ENCODE assay signal across 9 mouse cellular contexts in genomic region chr12:30578019-30578418, GRCm38 (mm10). TPM values are rescaled to one million over a fixed set of nuclear protein-coding genes. Genes with fewer than 3 reads are reported as not detected.
DNase-seq lines count a peak whose midpoint lies in the region; ATAC-seq and TF ChIP-seq lines count a peak whose summit lies in the region.
"Had no signal": no experiment of that assay in that cellular context is flagged by ENCODE, and none has a peak within 500 bp of the region (broad histone marks: within the 10 kb centered on the region; RNA-seq: fewer than 3 reads in every experiment).

No protein-coding gene starts in this region.

- no peaks in the 10 kb centered on the region for H3K9me3 ChIP-seq in E14TG2a.4 (ENCODE audit: low read length)
- no peaks in the 10 kb centered on the region for H3K9me3 ChIP-seq in kidney, embryonic 15.5 days (replicated peaks)
- H3K9me3 ChIP-seq: hindbrain, embryonic 15.5 days had no signal

- H3K27ac ChIP-seq in kidney, embryonic 15.5 days, result no peak overlapping the region
- H3K27ac ChIP-seq: hindbrain, embryonic 15.5 days had no signal

- TF ChIP-seq CTCF in E14TG2a.4 (conservative IDR thresholded peaks at IDR 0.05; ENCODE audit: low read length), result peak; percentile 88
- TF ChIP-seq CTCF in lung, adult 2 months (IDR thresholded peaks at IDR 0.05; ENCODE audit: insufficient read depth, low read length), result peak; percentile 67

- H3K4me1 ChIP-seq in E14TG2a.4 (replicated peaks; ENCODE audit: low read depth, low read length), result peaks cover 8% of the 10 kb centered on the region; the same call in 1 of the 2 replicates
- no peaks in the 10 kb centered on the region for H3K4me1 ChIP-seq in kidney, embryonic 15.5 days
- no peaks in the 10 kb centered on the region for H3K4me1 ChIP-seq in lung, adult 2 months (ENCODE audit: control insufficient read depth, insufficient read depth, low read length)
- H3K4me1 ChIP-seq: hindbrain, embryonic 15.5 days had no signal

- no peaks in the 10 kb centered on the region for H3K36me3 ChIP-seq in E14TG2a.4 (ENCODE audit: insufficient read depth, low read length)
- no peaks in the 10 kb centered on the region for H3K36me3 ChIP-seq in kidney, embryonic 15.5 days
- H3K36me3 ChIP-seq: hindbrain, embryonic 15.5 days had no signal

- H3K27me3 ChIP-seq in E14TG2a.4 (ENCODE audit: insufficient read depth, low read length), result no peaks in the 10 kb centered on the region
- H3K27me3 ChIP-seq in kidney, embryonic 15.5 days, result no peaks in the 10 kb centered on the region
- H3K27me3 ChIP-seq: hindbrain, embryonic 15.5 days had no signal

- DNase-seq in adrenal gland, adult (ENCODE audit: inconsistent age in 2 of 2, low spot score in 1 of 2), result peak; percentile 53 to 89
- DNase-seq in adrenal gland, adult 8-10 months, result no peak
- DNase-seq in cerebellum, adult 18-20 months, result peak; percentile 51 to 62
- DNase-seq in forelimb bud, embryonic 11.5 days (ENCODE audit: low read depth, low spot score), result peak; percentile 79
- DNase-seq in lung, adult 2 months, result peak; percentile 29
- DNase-seq in retina, adult 2 months (ENCODE audit: low read depth, low spot score), result peak; percentile 44

- H3K4me3 ChIP-seq in E14TG2a.4 (replicated peaks; ENCODE audit: low read length), result no peak overlapping the region
- H3K4me3 ChIP-seq in kidney, embryonic 15.5 days (replicated peaks), result no peak overlapping the region
- H3K4me3 ChIP-seq in lung, adult 2 months (replicated peaks; ENCODE audit: extremely low read depth, low read depth, low read length), result no peak overlapping the region
- H3K4me3 ChIP-seq: hindbrain, embryonic 15.5 days had no signal

- H3K9ac ChIP-seq in kidney, embryonic 15.5 days, result no peak overlapping the region
- H3K9ac ChIP-seq: hindbrain, embryonic 15.5 days had no signal

- no peak overlapping the region for H3K4me2 ChIP-seq in kidney, embryonic 15.5 days
- H3K4me2 ChIP-seq: hindbrain, embryonic 15.5 days had no signal

- WGBS in kidney, embryonic 15.5 days, result 14% methylated on average over 5 of the region's 5 CpGs
- WGBS in lung, adult 2 months, result 8% methylated on average over 5 of the region's 5 CpGs

- 0 out of 2 replicates have a peak, but pooled peaks have one; percentile 74 for ATAC-seq in kidney, embryonic 15.5 days (replicated peaks; ENCODE audit: low FRiP score)

- no peak for TF ChIP-seq POLR2A in lung, adult 2 months (IDR thresholded peaks at IDR 0.05; ENCODE audit: borderline replicate concordance, extremely low read depth, low read depth, low read length)

RNA-seq across cellular contexts. Expression of gene Tmem18, which starts 6.2 kb away (rescaled TPM):
- total RNA-seq in adrenal gland, adult 8-10 months (2022), result 10 to 100 TPM; 19.5 to 30.1 (median 24.5) TPM
- 27.3 and 29.6 TPM in 2 replicates for polyA plus RNA-seq in kidney, embryonic 15.5 days (2015; fragmentation: Nextera tagmentation; extraction: Ambion mirVana)
- 12.7 and 18.8 TPM in 2 replicates for polyA plus RNA-seq in lung, adult 2 months (2012; rRNA removed)
